17 mouse cellular contexts compared by ENCODE assay signal in genomic region chr1:160910812-160911211, GRCm38 (mm10). TPM values are rescaled to one million over a fixed set of nuclear protein-coding genes. Genes with fewer than 3 reads are reported as not detected.
DNase-seq lines count a peak whose midpoint lies in the region; TF ChIP-seq lines count a peak whose summit lies in the region.
"Had no signal": no experiment of that assay in that cellular context is flagged by ENCODE, and none has a peak within 500 bp of the region (broad histone marks: within the 10 kb centered on the region; RNA-seq: fewer than 3 reads in every experiment).

No protein-coding gene starts in this region.

- peak overlapping the region; percentile 81 for H3K4me3 ChIP-seq in gastrocnemius, adult 2 months

- intact Hi-C loops in gastrocnemius, adult 2 months (cut with DNase I), result no loop called here
- intact Hi-C loops in gastrocnemius, postnatal 14 days (cut with DNase I; ENCODE audit: low total_unique reads), result no loop called here

- TF ChIP-seq CTCF in gastrocnemius, adult 2 months (IDR thresholded peaks at IDR 0.05), result no peak

- peak overlapping the region; percentile 99 for H3K27ac ChIP-seq in gastrocnemius, adult 2 months

- DNase-seq in adrenal gland, adult 2 months, result peak; percentile 25
- DNase-seq in adrenal gland, postnatal 25 days, result no peak
- no peak for DNase-seq in gastrocnemius, adult 2 months
- no peak for DNase-seq in gastrocnemius, postnatal 14 days
- peak; percentile 67 for DNase-seq in 416B (ENCODE audit: low read depth)
- no peak for DNase-seq in cerebellum, postnatal 10 days
- DNase-seq: adrenal gland, adult 8-10 months; adrenal gland, postnatal 10 days; adrenal gland, postnatal 14 days; adrenal gland, postnatal 36 days; B cell, adult 2 months; cerebellum, adult 11 months; cerebellum, adult 11-12 months; cerebellum, adult 18-20 months; cerebellum, adult 2 months; cerebellum, adult 8-10 months; cerebellum, adult 9-10 months had no signal

RNA-seq across cellular contexts. Expression of gene Rc3h1, which starts 4.6 kb away (rescaled TPM):
- 10 to 100 TPM; 32.7 to 54.3 TPM for total RNA-seq in adrenal gland, adult 2 months (2021)
- 9.6 and 12.6 TPM in 2 replicates for polyA plus RNA-seq in adrenal gland, adult 2 months (2012; rRNA removed)
- 46.7 and 50.2 TPM in 2 replicates for total RNA-seq in adrenal gland, postnatal 25 days (2021)
- 10 to 100 TPM; 31.0 to 32.5 TPM for total RNA-seq in gastrocnemius, adult 2 months (2021)
- total RNA-seq in gastrocnemius, postnatal 14 days (2021), result 10 to 100 TPM; 25.8 to 41.2 TPM

Comparison
In these comparisons a context has a peak if more than half of its experiments do, and no peak if none do; other contexts are left out.
1. DNase-seq: peak in adrenal gland, adult 2 months (single experiment) and 416B (single experiment); none in adrenal gland, postnatal 25 days (single experiment), gastrocnemius, adult 2 months (single experiment), gastrocnemius, postnatal 14 days (single experiment) and cerebellum, postnatal 10 days (0 of 2).